Mouse (Mus musculus): ENCODE measurements around the gene Rassf1. TPM values are rescaled to one million over a fixed set of nuclear protein-coding genes. Genes with fewer than 3 reads are reported as not detected.

Rassf1 gene
- polyA plus RNA-seq, 1 experiment from 2014 or later = 15.1 TPM

DNA sequence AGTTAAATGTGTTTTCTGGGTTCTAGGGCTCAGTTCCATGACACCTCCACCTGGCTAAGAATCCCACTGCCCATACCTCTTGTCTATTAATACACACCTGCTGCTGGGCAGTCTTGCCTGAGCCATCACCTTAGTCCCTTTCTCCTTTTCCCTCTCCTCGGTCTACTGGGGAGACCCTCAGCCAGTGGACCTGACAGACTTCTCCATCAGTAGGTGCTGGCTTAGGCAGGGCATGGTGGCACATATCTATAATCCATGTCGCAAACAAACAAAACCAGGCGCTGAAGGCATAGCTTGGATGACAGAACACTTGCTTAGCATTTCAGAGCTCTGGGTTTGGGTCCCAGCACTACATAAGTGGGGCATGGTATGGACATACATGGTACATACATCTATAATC lies 12.6 kb upstream of the Rassf1 start:
- no peak for ATAC-seq
- TF ChIP-seq CTCF (IDR thresholded peaks at IDR 0.05; ENCODE audit: low read depth) (no peak), EP300 (IDR thresholded peaks at IDR 0.05; ENCODE audit: low read depth) (no peak)
- peaks cover 27% of the 10 kb centered on the region for H3K36me3 ChIP-seq (replicated peaks; ENCODE audit: insufficient read depth, low read length)
- no peaks in the 10 kb centered on the region for H3K9me3 ChIP-seq (ENCODE audit: low read length)
- DNase-seq = no peak
- H3K9ac ChIP-seq (replicated peaks) = no peak overlapping the region
- H3K27me3 ChIP-seq (ENCODE audit: insufficient read depth, low read length) = no peaks in the 10 kb centered on the region
- peaks cover 41% of the 10 kb centered on the region for H3K4me1 ChIP-seq (ENCODE audit: insufficient read depth)
- no peak overlapping the region for H3K27ac ChIP-seq (ENCODE audit: low read depth)
- WGBS (ENCODE audit: insufficient replicate concordance) = 83% methylated on average over 3 of the region's 3 CpGs
- H3K4me2 ChIP-seq (ENCODE audit: low read depth, low read length) = no peak overlapping the region
- H3K4me3 ChIP-seq (ENCODE audit: low read depth, low read length) = no peak overlapping the region

GRCm38 (mm10) chr9:107539940-107540339 lies 11.4 kb upstream of the Rassf1 start:
- Histone ChIP-seq H3K4me3 (ENCODE audit: low read depth, low read length) (no peak overlapping the region), H3K36me3 (replicated peaks; ENCODE audit: insufficient read depth, low read length) (peaks cover 27% of the 10 kb centered on the region), H3K27ac (ENCODE audit: low read depth) (no peak overlapping the region), H3K27me3 (ENCODE audit: insufficient read depth, low read length) (no peaks in the 10 kb centered on the region), H3K9me3 (ENCODE audit: low read length) (no peaks in the 10 kb centered on the region), H3K4me2 (ENCODE audit: low read depth, low read length) (no peak overlapping the region), H3K4me1 (ENCODE audit: insufficient read depth) (peaks cover 38% of the 10 kb centered on the region), H3K9ac (replicated peaks) (no peak overlapping the region)
- no peak for DNase-seq
- TF ChIP-seq CTCF (IDR thresholded peaks at IDR 0.05; ENCODE audit: low read depth) (no peak), EP300 (IDR thresholded peaks at IDR 0.05; ENCODE audit: low read depth) (no peak)
- ATAC-seq = no peak
- 92% methylated on average over 8 of the region's 8 CpGs for WGBS (ENCODE audit: insufficient replicate concordance)

DNA sequence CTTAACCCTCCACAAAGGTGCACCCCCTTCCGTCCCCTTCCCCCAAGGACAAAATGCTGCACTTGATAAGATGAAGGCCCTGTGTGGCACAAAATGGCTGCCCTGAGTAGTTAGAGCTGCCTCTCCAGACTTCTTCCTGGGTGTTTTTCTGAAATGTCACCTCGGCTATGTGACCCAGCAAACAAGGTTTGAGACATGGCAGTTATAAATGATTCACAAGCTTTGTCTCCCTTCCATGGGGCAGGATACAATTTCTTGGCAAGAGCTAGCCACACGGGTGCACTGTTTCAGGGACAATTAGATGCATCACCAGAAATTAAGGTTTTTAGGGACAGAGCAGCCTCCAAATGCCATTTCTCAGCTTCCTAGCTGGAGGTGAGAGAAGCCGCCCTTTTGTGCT lies 10.9 kb upstream of the Rassf1 start:
- WGBS (ENCODE audit: insufficient replicate concordance) = 66% methylated on average over 4 of the region's 4 CpGs
- 0 out of 2 replicates have a peak, but pooled peaks have one; percentile 4 for TF ChIP-seq CTCF (IDR thresholded peaks at IDR 0.05; ENCODE audit: low read depth)
- TF ChIP-seq EP300 (IDR thresholded peaks at IDR 0.05; ENCODE audit: low read depth) = no peak
- Histone ChIP-seq H3K4me1 (ENCODE audit: insufficient read depth) (peaks cover 33% of the 10 kb centered on the region), H3K27ac (ENCODE audit: low read depth) (no peak overlapping the region), H3K36me3 (replicated peaks; ENCODE audit: insufficient read depth, low read length) (peaks cover 30% of the 10 kb centered on the region), H3K4me2 (ENCODE audit: low read depth, low read length) (no peak overlapping the region), H3K4me3 (ENCODE audit: low read depth, low read length) (no peak overlapping the region), H3K27me3 (ENCODE audit: insufficient read depth, low read length) (no peaks in the 10 kb centered on the region), H3K9ac (replicated peaks) (no peak overlapping the region), H3K9me3 (ENCODE audit: low read length) (no peaks in the 10 kb centered on the region)
- DNase-seq (no peak), ATAC-seq (no peak)

GRCm38 (mm10) chr9:107541005-107541404 lies 10.3 kb upstream of the Rassf1 start:
- 50% methylated on average over 10 of the region's 10 CpGs for WGBS (ENCODE audit: insufficient replicate concordance)

GRCm38 (mm10) chr9:107541474-107542351 lies 9.6 kb upstream of the Rassf1 start, which contains the start of the genes Cyb561d2 and Nprl2:
Gene Cyb561d2, minus strand, starts transcription at chr9:107542193.
Gene Nprl2, plus strand, starts transcription at chr9:107542226.
- peak within 1 kb of the TSS; percentile 64 for H3K9ac ChIP-seq (replicated peaks)
- peaks cover 23% of the 10 kb centered on the region for H3K4me1 ChIP-seq (ENCODE audit: insufficient read depth)
- H3K27ac ChIP-seq (ENCODE audit: low read depth) = peak within 1 kb of the TSS; percentile 68
- no peak for TF ChIP-seq EP300 (IDR thresholded peaks at IDR 0.05; ENCODE audit: low read depth)
- ATAC-seq (peak; percentile 87), DNase-seq (peak; percentile 93)
- peaks cover 30% of the 10 kb centered on the region for H3K36me3 ChIP-seq (replicated peaks; ENCODE audit: insufficient read depth, low read length)
- under 1% methylated on average over 46 of the region's 46 CpGs for WGBS (ENCODE audit: insufficient replicate concordance)
- no peaks in the 10 kb centered on the region for H3K9me3 ChIP-seq (ENCODE audit: low read length)
- peak within 1 kb of the TSS; percentile 80 for H3K4me3 ChIP-seq (ENCODE audit: low read depth, low read length)
- H3K27me3 ChIP-seq (ENCODE audit: insufficient read depth, low read length) = no peaks in the 10 kb centered on the region
- H3K4me2 ChIP-seq (ENCODE audit: low read depth, low read length) = peak within 1 kb of the TSS; percentile 96

More at GRCm38 (mm10) chr9:107541005-107541404, 10.3 kb upstream of the Rassf1 start:
- ATAC-seq (no peak), DNase-seq (no peak)
- Histone ChIP-seq H3K27ac (ENCODE audit: low read depth) (no peak overlapping the region), H3K36me3 (replicated peaks; ENCODE audit: insufficient read depth, low read length) (peaks cover 30% of the 10 kb centered on the region), H3K9ac (replicated peaks) (no peak overlapping the region), H3K4me2 (ENCODE audit: low read depth, low read length) (peak overlapping the region; percentile 96), H3K27me3 (ENCODE audit: insufficient read depth, low read length) (no peaks in the 10 kb centered on the region), H3K9me3 (ENCODE audit: low read length) (no peaks in the 10 kb centered on the region), H3K4me1 (ENCODE audit: insufficient read depth) (peaks cover 28% of the 10 kb centered on the region), H3K4me3 (ENCODE audit: low read depth, low read length) (no peak overlapping the region)
- TF ChIP-seq EP300 (IDR thresholded peaks at IDR 0.05; ENCODE audit: low read depth) = no peak
- TF ChIP-seq CTCF (IDR thresholded peaks at IDR 0.05; ENCODE audit: low read depth) = no peak

DNA sequence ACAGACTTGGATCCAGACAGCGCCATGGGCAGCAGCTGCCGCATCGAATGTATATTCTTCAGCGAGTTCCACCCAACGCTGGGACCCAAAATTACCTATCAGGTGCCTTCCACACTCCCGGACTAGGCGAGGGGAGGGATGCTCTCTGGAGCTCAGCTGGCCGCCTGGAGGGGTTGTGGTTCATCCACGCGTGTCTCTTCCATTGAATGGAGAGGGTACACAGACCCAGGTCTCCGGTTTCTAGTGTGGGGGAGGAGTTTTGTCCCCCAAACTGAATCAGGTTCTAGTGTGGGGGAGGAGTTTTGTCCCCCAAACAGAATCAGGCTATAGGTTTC lies 9.0 kb upstream of the Rassf1 start:
- no peaks in the 10 kb centered on the region for H3K27me3 ChIP-seq (ENCODE audit: insufficient read depth, low read length)
- peak overlapping the region; percentile 68 for H3K27ac ChIP-seq (ENCODE audit: low read depth)
- peak overlapping the region; percentile 64 for H3K9ac ChIP-seq (replicated peaks)
- DNase-seq (no peak), ATAC-seq (peak; percentile 14)
- no peaks in the 10 kb centered on the region for H3K9me3 ChIP-seq (ENCODE audit: low read length)
- H3K36me3 ChIP-seq (replicated peaks; ENCODE audit: insufficient read depth, low read length) = peaks cover 30% of the 10 kb centered on the region
- H3K4me2 ChIP-seq (ENCODE audit: low read depth, low read length) = peak overlapping the region; percentile 96
- peaks cover 25% of the 10 kb centered on the region for H3K4me1 ChIP-seq (ENCODE audit: insufficient read depth)
- peak overlapping the region; percentile 80 for H3K4me3 ChIP-seq (ENCODE audit: low read depth, low read length)
- TF ChIP-seq EP300 (IDR thresholded peaks at IDR 0.05; ENCODE audit: low read depth) (no peak), CTCF (IDR thresholded peaks at IDR 0.05; ENCODE audit: low read depth) (no peak)
- under 1% methylated on average over 11 of the region's 11 CpGs for WGBS (ENCODE audit: insufficient replicate concordance)
